In genomic region chr11:60190055-60190641, GRCm38 (mm10) we compare ENCODE assay signal across 14 mouse cellular contexts. TPM values are rescaled to one million over a fixed set of nuclear protein-coding genes. Genes with fewer than 3 reads are reported as not detected.
DNase-seq lines count a peak whose midpoint lies in the region; ATAC-seq and TF ChIP-seq lines count a peak whose summit lies in the region.
"Had no signal": no experiment of that assay in that cellular context is flagged by ENCODE, and none has a peak within 500 bp of the region (broad histone marks: within the 10 kb centered on the region; RNA-seq: fewer than 3 reads in every experiment).

No protein-coding gene starts in this region.

- peak overlapping the region; percentile 24 for H3K9ac ChIP-seq in hindbrain, embryonic 13.5 days
- no peak overlapping the region for H3K9ac ChIP-seq in hindbrain, postnatal 0 days (replicated peaks; ENCODE audit: low read length)
- no peak overlapping the region for H3K9ac ChIP-seq in neural tube, embryonic 13.5 days
- H3K9ac ChIP-seq in neural tube, embryonic 15.5 days (replicated peaks) = no peak overlapping the region
- H3K9ac ChIP-seq: forebrain, postnatal 0 days; heart, embryonic 12.5 days; lung, embryonic 14.5 days; midbrain, embryonic 13.5 days had no signal

- no peaks in the 10 kb centered on the region for H3K27me3 ChIP-seq in hindbrain, embryonic 13.5 days
- H3K27me3 ChIP-seq in hindbrain, postnatal 0 days (ENCODE audit: insufficient read depth, low read length) = no peaks in the 10 kb centered on the region
- H3K27me3 ChIP-seq in neural tube, embryonic 13.5 days = no peaks in the 10 kb centered on the region
- H3K27me3 ChIP-seq in neural tube, embryonic 15.5 days (replicated peaks) = no peaks in the 10 kb centered on the region
- H3K27me3 ChIP-seq: heart, embryonic 12.5 days; midbrain, embryonic 13.5 days; Patski had no signal

- H3K9me3 ChIP-seq in hindbrain, embryonic 13.5 days = peaks cover 4% of the 10 kb centered on the region; the same call in 1 of the 2 replicates
- no peaks in the 10 kb centered on the region for H3K9me3 ChIP-seq in hindbrain, postnatal 0 days (ENCODE audit: low read length)
- H3K9me3 ChIP-seq in neural tube, embryonic 13.5 days = 0 out of 2 replicates have a peak, but pooled peaks cover 7% of the 10 kb centered on the region
- no peaks in the 10 kb centered on the region for H3K9me3 ChIP-seq in neural tube, embryonic 15.5 days (replicated peaks)
- H3K9me3 ChIP-seq: midbrain, embryonic 13.5 days had no signal

- 87% methylated on average over 17 of the region's 17 CpGs for WGBS in hindbrain, embryonic 13.5 days
- 91% methylated on average over 17 of the region's 17 CpGs for WGBS in hindbrain, postnatal 0 days
- WGBS in neural tube, embryonic 13.5 days = 91% methylated on average over 17 of the region's 17 CpGs
- 93% methylated on average over 17 of the region's 17 CpGs for WGBS in neural tube, embryonic 15.5 days
- 75% methylated on average over 17 of the region's 17 CpGs for WGBS in lung, adult 2 months

- peak overlapping the region; percentile 66 for H3K27ac ChIP-seq in hindbrain, embryonic 13.5 days
- no peak overlapping the region for H3K27ac ChIP-seq in hindbrain, postnatal 0 days
- peak overlapping the region; percentile 77 for H3K27ac ChIP-seq in neural tube, embryonic 13.5 days (replicated peaks)
- H3K27ac ChIP-seq in neural tube, embryonic 15.5 days (replicated peaks) = no peak overlapping the region
- H3K27ac ChIP-seq: midbrain, embryonic 13.5 days had no signal

- no peak for TF ChIP-seq POLR2A in lung, adult 2 months (IDR thresholded peaks at IDR 0.05; ENCODE audit: borderline replicate concordance, extremely low read depth, low read depth, low read length)

- no peak for DNase-seq in hindbrain, postnatal 0 days (ENCODE audit: low spot score)
- peak; percentile 56 for DNase-seq in lung, adult 2 months
- no peak for DNase-seq in spleen, adult 18-20 months
- DNase-seq in cerebellum, adult 18-20 months = no peak
- DNase-seq: forebrain, postnatal 0 days; gastrocnemius, postnatal 14 days; lung, embryonic 14.5 days; thymus, adult 2 months had no signal

- H3K4me1 ChIP-seq in hindbrain, embryonic 13.5 days (replicated peaks) = peaks cover 57% of the 10 kb centered on the region
- H3K4me1 ChIP-seq in hindbrain, postnatal 0 days (ENCODE audit: insufficient read depth, low read length) = peaks cover 14% of the 10 kb centered on the region
- H3K4me1 ChIP-seq in neural tube, embryonic 13.5 days (replicated peaks) = peaks cover 56% of the 10 kb centered on the region
- H3K4me1 ChIP-seq in neural tube, embryonic 15.5 days = peaks cover 27% of the 10 kb centered on the region
- peaks cover 8% of the 10 kb centered on the region for H3K4me1 ChIP-seq in lung, adult 2 months (ENCODE audit: control insufficient read depth, insufficient read depth, low read length)

- no peak overlapping the region for H3K4me3 ChIP-seq in hindbrain, embryonic 13.5 days
- H3K4me3 ChIP-seq in hindbrain, postnatal 0 days (ENCODE audit: low read length) = no peak overlapping the region
- no peak overlapping the region for H3K4me3 ChIP-seq in neural tube, embryonic 13.5 days
- H3K4me3 ChIP-seq in neural tube, embryonic 15.5 days (replicated peaks) = no peak overlapping the region
- no peak overlapping the region for H3K4me3 ChIP-seq in lung, adult 2 months (replicated peaks; ENCODE audit: extremely low read depth, low read depth, low read length)
- H3K4me3 ChIP-seq: heart, embryonic 12.5 days; midbrain, embryonic 13.5 days had no signal

- H3K4me2 ChIP-seq in hindbrain, embryonic 13.5 days = no peak overlapping the region
- no peak overlapping the region for H3K4me2 ChIP-seq in hindbrain, postnatal 0 days (ENCODE audit: low read depth, low read length)
- no peak overlapping the region for H3K4me2 ChIP-seq in neural tube, embryonic 13.5 days
- H3K4me2 ChIP-seq in neural tube, embryonic 15.5 days = no peak overlapping the region
- H3K4me2 ChIP-seq: heart, embryonic 12.5 days; lung, embryonic 14.5 days; midbrain, embryonic 13.5 days had no signal

- peaks cover 100% of the 10 kb centered on the region for H3K36me3 ChIP-seq in hindbrain, embryonic 13.5 days
- peaks cover 43% of the 10 kb centered on the region for H3K36me3 ChIP-seq in hindbrain, postnatal 0 days (ENCODE audit: insufficient read depth, low read length)
- H3K36me3 ChIP-seq in neural tube, embryonic 13.5 days = peaks cover 98% of the 10 kb centered on the region
- H3K36me3 ChIP-seq in neural tube, embryonic 15.5 days = peaks cover 88% of the 10 kb centered on the region

- ATAC-seq in hindbrain, embryonic 13.5 days (ENCODE audit: low FRiP score) = no peak
- ATAC-seq in hindbrain, postnatal 0 days = no peak
- no peak for ATAC-seq in neural tube, embryonic 13.5 days (ENCODE audit: low read depth)
- ATAC-seq in neural tube, embryonic 15.5 days (ENCODE audit: low FRiP score) = no peak
- ATAC-seq: forebrain, postnatal 0 days; midbrain, embryonic 13.5 days; Patski had no signal

- no peak for TF ChIP-seq CTCF in hindbrain, postnatal 0 days (IDR thresholded peaks at IDR 0.05; ENCODE audit: low read depth)
- no peak for TF ChIP-seq CTCF in lung, adult 2 months (IDR thresholded peaks at IDR 0.05; ENCODE audit: insufficient read depth, low read length)

RNA-seq across cellular contexts. Expression of gene Srebf1, which starts 32.2 kb away (rescaled TPM):
- polyA plus RNA-seq in hindbrain, embryonic 13.5 days (2015; fragmentation: Nextera tagmentation; extraction: Ambion mirVana) = 38.2 and 43.9 TPM in 2 replicates
- total RNA-seq in hindbrain, postnatal 0 days (2014; rRNA removed) = 163 and 169 TPM in 2 replicates
- polyA plus RNA-seq in hindbrain, postnatal 0 days (2015; fragmentation: Nextera tagmentation; extraction: Ambion mirVana) = 50.6 and 59.5 TPM in 2 replicates
- 30.6 and 38.5 TPM in 2 replicates for polyA plus RNA-seq in neural tube, embryonic 13.5 days (2015; fragmentation: Nextera tagmentation; extraction: Ambion mirVana)
- 44.2 and 50.0 TPM in 2 replicates for polyA plus RNA-seq in neural tube, embryonic 15.5 days (2015; fragmentation: Nextera tagmentation; extraction: Ambion mirVana)
- polyA plus RNA-seq in lung, adult 2 months (2012; rRNA removed) = 206 and 236 TPM in 2 replicates

Comparison
In these comparisons a context has a peak if more than half of its experiments do, and no peak if none do; other contexts are left out.
1. H3K27ac ChIP-seq: peak in hindbrain, embryonic 13.5 days (single experiment) and neural tube, embryonic 13.5 days (single experiment); none in hindbrain, postnatal 0 days (single experiment) and neural tube, embryonic 15.5 days (single experiment).